Mouse (Mus musculus): ENCODE results near the gene Ptges2.

- TF ChIP-seq CTCF (IDR thresholded peaks at IDR 0.05; ENCODE audit: control insufficient read depth, insufficient read depth, low read length) (no peak), POLR2A (IDR thresholded peaks at IDR 0.05; ENCODE audit: borderline replicate concordance, control insufficient read depth, low read depth, low read length) (no peak)
Measured at GRCm38 (mm10) chr2:32407144-32407824, 11.6 kb downstream of the Ptges2 start.
